Mouse (Mus musculus): Measurements from ENCODE around the gene Cldnd1. TPM values are rescaled to one million over a fixed set of nuclear protein-coding genes. Genes with fewer than 3 reads are reported as not detected.

The Cldnd1 gene
- polyA plus RNA-seq, 1 experiment from 2014 or later = 116 TPM

DNA sequence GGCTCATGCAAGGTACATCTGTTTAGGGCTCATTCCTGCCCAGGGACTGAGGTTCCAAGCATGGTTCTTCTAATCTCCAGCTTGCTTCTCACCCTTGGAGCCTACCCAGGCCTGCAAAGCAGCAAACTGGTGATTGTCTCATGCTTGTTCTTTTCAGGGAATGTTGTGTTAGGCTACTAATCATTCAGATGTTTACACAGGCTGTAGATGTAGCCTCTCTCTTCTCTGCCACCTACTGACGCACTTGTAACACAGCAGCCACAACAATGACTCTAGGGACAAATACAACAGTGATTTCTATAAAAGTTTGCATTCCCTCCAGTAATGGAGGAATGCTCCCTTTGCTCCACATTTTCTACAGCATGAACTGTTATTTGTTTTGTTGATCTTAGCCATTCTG, 23.6 kb downstream of the Cldnd1 start:
- ATAC-seq (replicated peaks; ENCODE audit: low FRiP score) (no peak), DNase-seq (ENCODE audit: low spot score) (no peak)
- Histone ChIP-seq H3K4me2 (ENCODE audit: low read depth, low read length, severe bottlenecking) (no peak overlapping the region), H3K4me3 (ENCODE audit: low read depth, low read length) (no peak overlapping the region), H3K4me1 (replicated peaks; ENCODE audit: control insufficient read depth, insufficient read depth, low read length) (no peaks in the 10 kb centered on the region), H3K9ac (ENCODE audit: low read length) (no peak overlapping the region), H3K36me3 (ENCODE audit: control insufficient read depth, insufficient read depth, low read length) (no peaks in the 10 kb centered on the region), H3K9me3 (ENCODE audit: control insufficient read depth, low read length) (no peaks in the 10 kb centered on the region), H3K27ac (ENCODE audit: low read depth, low read length) (no peak overlapping the region), H3K27me3 (ENCODE audit: control insufficient read depth, insufficient read depth, low read length) (no peaks in the 10 kb centered on the region)
- 19% methylated on average over 1 of the region's 1 CpGs for WGBS

DNA sequence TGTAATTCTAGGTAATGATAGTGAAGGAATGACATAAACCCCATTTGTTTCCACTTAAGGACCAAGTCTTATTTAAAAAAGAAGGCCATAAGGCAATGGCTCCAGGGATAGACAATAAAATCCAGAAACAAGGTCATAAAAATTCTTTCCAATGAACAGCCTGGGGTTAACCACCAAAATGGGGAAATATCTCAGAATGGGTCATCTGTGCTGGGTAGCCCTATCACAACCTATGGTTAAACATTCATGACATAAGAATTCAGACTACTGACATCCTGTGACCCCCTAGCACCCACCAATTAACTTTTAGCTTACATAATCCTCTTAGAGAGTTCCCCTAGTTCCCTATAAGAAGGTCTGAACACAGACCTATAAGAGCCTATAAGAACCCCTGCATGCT, 28.5 kb downstream of the Cldnd1 start:
- DNase-seq (ENCODE audit: low spot score) = no peak
- no peak overlapping the region for H3K9ac ChIP-seq (ENCODE audit: low read length)

DNA sequence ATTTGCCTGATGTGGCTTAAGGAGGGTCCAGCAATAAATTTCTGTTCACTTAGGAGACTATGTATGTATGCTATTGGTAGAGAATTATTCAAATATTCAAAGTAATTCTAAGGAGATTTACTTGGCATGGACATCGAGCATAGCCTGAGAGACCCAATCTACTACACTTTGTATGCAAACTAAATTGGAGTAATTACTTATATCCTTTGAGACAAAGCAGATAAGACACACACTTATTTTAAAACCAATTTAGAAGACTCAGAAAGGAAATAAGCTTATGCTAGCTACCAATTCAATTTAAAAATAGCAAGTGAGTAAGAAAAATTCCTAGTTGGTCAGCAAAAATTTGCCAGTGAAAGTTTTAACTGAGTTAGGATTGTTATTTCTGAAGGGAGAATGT, 35.4 kb downstream of the Cldnd1 start, which contains the start of gene Olfr172:
Gene Olfr172, minus strand, starts transcription at position 101 of the 400 bp plus-strand sequence.
- Histone ChIP-seq H3K4me2 (ENCODE audit: low read depth, low read length, severe bottlenecking) (no peak within 1 kb of the TSS), H3K9ac (ENCODE audit: low read length) (no peak within 1 kb of the TSS), H3K4me3 (ENCODE audit: low read depth, low read length) (no peak within 1 kb of the TSS), H3K27ac (ENCODE audit: low read depth, low read length) (no peak within 1 kb of the TSS), H3K36me3 (ENCODE audit: control insufficient read depth, insufficient read depth, low read length) (no peaks in the 10 kb centered on the region), H3K9me3 (ENCODE audit: control insufficient read depth, low read length) (no peaks in the 10 kb centered on the region), H3K27me3 (ENCODE audit: control insufficient read depth, insufficient read depth, low read length) (no peaks in the 10 kb centered on the region), H3K4me1 (replicated peaks; ENCODE audit: control insufficient read depth, insufficient read depth, low read length) (no peaks in the 10 kb centered on the region)
- 87% methylated on average over 1 of the region's 1 CpGs for WGBS
- DNase-seq (ENCODE audit: low spot score) = no peak
- ATAC-seq (replicated peaks; ENCODE audit: low FRiP score) = no peak

More for the DNA sequence above, 28.5 kb downstream of the Cldnd1 start:
- Histone ChIP-seq H3K4me1 (replicated peaks; ENCODE audit: control insufficient read depth, insufficient read depth, low read length) (no peaks in the 10 kb centered on the region), H3K27me3 (ENCODE audit: control insufficient read depth, insufficient read depth, low read length) (no peaks in the 10 kb centered on the region), H3K9me3 (ENCODE audit: control insufficient read depth, low read length) (no peaks in the 10 kb centered on the region), H3K4me3 (ENCODE audit: low read depth, low read length) (no peak overlapping the region), H3K27ac (ENCODE audit: low read depth, low read length) (no peak overlapping the region), H3K36me3 (ENCODE audit: control insufficient read depth, insufficient read depth, low read length) (no peaks in the 10 kb centered on the region), H3K4me2 (ENCODE audit: low read depth, low read length, severe bottlenecking) (no peak overlapping the region)
- no peak for ATAC-seq (replicated peaks; ENCODE audit: low FRiP score)

Small RNA genes within 50 kb of the gene (microRNA-seq; reads per million reads assigned to microRNA genes)
- gene Gm27564 (ENCODE audit: insufficient number of aligned reads) = not detected

Other genes with a start within 250 kb of the Cldnd1 start
- gene St3gal6, start 203.7 kb upstream of the Cldnd1 start, polyA plus RNA-seq (2014; fragmentation: Nextera tagmentation; extraction: Ambion mirVana) = 8.3 and 8.8 TPM in 2 replicates
- gene Gm813, start 110.9 kb upstream of the Cldnd1 start, polyA plus RNA-seq (2014; fragmentation: Nextera tagmentation; extraction: Ambion mirVana) = not detected in 2 replicates
- not detected in 2 replicates for gene E330017A01Rik, start 89.2 kb upstream of the Cldnd1 start, polyA plus RNA-seq (2014; fragmentation: Nextera tagmentation; extraction: Ambion mirVana)
- gene Cpox, start 57.6 kb upstream of the Cldnd1 start, polyA plus RNA-seq (2014; fragmentation: Nextera tagmentation; extraction: Ambion mirVana) = 20.6 and 22.0 TPM in 2 replicates
- not detected in 2 replicates for gene Gpr15, start 8.8 kb upstream of the Cldnd1 start, polyA plus RNA-seq (2014; fragmentation: Nextera tagmentation; extraction: Ambion mirVana)
- not detected in 2 replicates for gene Olfr172, start 35.3 kb downstream of the Cldnd1 start, polyA plus RNA-seq (2014; fragmentation: Nextera tagmentation; extraction: Ambion mirVana)
- not detected in 2 replicates for gene Olfr173, start 72.4 kb downstream of the Cldnd1 start, polyA plus RNA-seq (2014; fragmentation: Nextera tagmentation; extraction: Ambion mirVana)
- not detected in 2 replicates for gene Olfr175-ps1, start 98.9 kb downstream of the Cldnd1 start, polyA plus RNA-seq (2014; fragmentation: Nextera tagmentation; extraction: Ambion mirVana)
- not detected in 2 replicates for gene Olfr177, start 146.9 kb downstream of the Cldnd1 start, polyA plus RNA-seq (2014; fragmentation: Nextera tagmentation; extraction: Ambion mirVana)
- gene Olfr178, start 164.2 kb downstream of the Cldnd1 start, polyA plus RNA-seq (2014; fragmentation: Nextera tagmentation; extraction: Ambion mirVana) = not detected in 2 replicates
- gene Olfr181, start 200.8 kb downstream of the Cldnd1 start, polyA plus RNA-seq (2014; fragmentation: Nextera tagmentation; extraction: Ambion mirVana) = not detected in 2 replicates
- not detected in 2 replicates for gene Olfr180, start 201.5 kb downstream of the Cldnd1 start, polyA plus RNA-seq (2014; fragmentation: Nextera tagmentation; extraction: Ambion mirVana)

Data from forebrain, embryonic 11.5 days (tissue).